Mouse (Mus musculus) embryo, embryonic 10 days (tissue): Measurements from ENCODE around the gene Aamp.
A peak's percentile ranks its signal among the peaks of the same experiment; 100 is the strongest.
"Not testable (repeated sequence)": the region's sequence is repeated elsewhere in the genome, so short reads cannot be mapped to it uniquely, and the experiment has no call there.

Experiments used
- DNase-seq: peaks from one replicate; pipeline ENCODE4 v3.0.0-alpha.2; 2015; ENCODE audit warnings: low spot score

Aamp gene

DNA sequence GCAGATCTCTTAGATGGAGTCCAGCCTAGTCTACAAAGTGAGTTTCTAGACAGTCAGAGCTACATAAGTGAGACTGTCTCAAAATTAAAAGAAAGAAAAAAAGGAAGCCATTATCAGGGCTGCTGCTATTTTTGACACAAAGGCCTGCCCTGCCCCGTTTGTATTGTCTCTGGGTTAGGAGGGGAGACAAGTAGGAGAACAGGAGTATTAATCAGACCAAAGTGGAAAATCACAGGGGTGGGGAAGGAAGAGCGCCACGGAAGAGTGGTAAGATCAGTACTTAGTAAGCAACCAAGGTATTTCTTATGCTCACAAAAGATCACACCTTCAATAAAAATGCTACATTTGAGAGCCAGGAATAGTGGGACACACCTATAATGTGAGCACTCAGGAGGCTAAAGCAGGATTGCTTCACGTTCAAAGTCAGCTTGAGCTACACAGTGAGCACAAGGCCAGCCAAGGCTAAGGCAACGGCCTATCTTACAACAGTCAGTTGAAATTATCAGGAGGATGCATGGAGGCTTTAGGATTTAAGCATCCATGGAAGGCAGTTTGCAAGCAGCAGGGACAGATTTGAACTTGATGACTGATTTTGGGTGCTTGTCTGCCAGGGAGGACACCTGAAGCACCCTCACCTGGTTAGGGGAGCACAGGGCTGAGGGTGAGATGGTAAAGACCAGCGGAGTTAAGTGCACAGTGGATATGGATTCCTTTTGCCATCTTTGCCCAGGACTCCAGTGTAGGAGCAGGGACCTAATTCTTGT is 16.0 kb upstream of the Aamp start:
- DNase-seq, result no peak

DNA sequence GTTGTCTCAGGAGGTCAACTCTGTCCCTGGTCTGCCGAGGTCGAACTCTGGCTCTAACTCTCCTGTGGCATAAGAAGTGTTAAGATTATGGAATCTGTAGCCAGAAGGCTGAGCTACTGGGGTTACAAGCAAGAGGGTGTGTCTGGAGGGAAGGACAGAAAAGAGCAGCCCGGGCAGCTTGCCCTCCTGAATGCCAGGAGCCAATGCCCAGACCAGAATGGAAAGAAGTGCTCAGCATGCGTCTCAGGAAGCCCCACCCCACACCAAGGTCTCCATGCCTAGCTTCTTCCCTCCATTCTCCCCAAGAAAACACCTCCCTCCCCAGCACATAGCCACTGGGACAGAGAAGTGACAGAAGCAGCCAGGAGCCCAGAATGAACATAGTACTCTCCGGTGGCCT is 14.5 kb upstream of the Aamp start:
- no peak for DNase-seq

DNA sequence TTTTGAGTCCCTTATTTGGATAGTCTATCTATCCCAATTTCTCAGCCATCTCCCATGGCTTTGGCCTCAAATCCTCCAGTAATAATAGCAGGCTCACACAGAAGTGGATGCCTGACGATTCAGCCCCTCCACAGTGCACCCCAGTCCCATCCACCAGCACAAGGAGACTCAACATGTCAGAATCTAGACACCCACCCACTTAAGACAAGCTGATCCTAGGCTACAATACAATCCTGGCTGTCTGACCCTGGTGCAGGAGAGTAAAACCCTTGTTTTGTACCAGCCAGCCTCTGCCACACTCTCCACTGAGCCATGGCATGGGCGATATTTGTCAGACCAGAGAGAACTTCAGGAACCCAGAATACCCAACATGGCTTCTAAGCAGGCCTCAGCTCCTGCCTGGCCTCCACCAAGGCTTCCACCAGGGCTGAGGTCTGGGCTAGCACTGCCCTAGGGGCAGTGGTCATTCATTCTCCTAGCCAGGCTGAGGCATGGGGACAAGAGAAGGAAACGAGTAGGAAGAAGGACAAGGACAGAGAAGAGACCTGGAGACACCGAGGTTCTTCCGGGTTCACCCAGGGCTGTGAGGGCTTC is 13.7 kb upstream of the Aamp start:
- DNase-seq, result no peak

DNA sequence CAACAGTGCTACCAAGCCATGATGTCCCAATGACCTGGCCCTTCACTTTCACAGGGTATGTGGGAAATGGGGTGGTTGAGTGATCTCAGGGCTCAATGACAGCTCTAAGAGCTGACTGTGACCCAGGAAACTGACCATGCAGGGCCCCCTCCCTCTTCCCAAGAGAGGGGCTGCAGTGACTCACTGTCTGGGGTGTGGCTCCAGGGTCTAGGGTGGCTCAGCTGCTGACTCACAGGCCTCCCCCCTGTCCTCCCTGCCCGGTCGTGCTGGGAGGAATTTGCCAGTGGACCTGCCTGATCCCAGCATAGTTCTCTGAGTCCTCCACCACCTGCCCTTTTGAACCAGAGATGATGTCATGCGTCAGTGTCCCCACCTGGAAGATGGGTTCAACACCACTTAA is 12.7 kb upstream of the Aamp start:
- no peak for DNase-seq

DNA sequence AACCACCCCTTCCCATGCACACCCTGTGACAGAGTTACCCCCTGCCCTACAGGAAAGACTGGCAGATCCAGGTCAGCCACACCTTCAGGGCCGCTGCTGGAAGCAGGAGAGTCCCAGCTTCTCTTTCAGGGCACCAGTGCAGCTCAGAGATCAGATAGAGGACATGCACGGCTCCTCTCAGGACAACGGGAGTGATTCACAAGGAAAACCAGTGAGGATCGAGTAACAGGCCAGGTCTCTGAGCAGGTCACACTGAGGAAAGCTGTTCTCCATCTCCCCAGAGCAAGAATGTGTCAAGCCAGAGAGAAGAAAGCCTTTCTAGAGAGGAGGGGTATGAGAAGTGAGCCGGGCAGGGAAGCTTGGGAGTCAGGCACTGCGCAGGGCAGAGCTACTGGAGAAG is 11.9 kb upstream of the Aamp start:
- DNase-seq, result no peak

DNA sequence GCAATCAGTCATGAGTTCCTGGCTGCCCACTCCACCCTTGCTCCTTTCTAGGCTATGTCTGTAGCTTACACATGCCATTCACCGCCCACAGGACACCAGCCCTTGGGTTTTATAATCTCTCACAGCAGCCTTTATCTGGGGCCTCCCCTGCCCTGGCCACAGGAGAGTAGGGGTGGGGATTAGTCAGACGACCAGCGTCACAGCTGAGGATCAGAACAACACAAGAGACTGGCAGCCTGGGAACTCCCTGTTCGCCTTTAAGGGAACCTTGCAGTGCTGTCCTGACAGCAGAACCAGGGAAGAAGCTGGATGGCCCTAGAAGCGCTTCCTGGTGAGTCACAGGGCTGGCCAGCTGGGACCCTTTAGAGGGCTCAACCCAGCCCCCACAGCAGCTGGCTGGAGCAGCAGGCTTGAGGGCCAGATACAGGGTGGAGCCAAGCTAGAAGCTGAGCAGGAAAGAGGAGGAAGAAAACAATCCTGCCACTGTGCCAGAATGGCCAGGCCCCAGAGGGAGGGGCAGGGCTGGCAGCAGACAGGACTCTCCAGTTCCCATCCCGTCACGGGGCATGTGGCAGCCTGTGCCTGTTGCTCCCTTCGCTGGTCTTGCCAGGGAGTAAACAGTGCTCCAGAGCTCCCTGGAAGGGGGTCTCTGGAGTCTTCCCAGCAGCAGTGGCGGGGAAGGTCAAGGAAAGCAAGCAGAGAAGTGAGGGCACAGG is 11.1 kb upstream of the Aamp start:
- DNase-seq, result peak; percentile 73

DNA sequence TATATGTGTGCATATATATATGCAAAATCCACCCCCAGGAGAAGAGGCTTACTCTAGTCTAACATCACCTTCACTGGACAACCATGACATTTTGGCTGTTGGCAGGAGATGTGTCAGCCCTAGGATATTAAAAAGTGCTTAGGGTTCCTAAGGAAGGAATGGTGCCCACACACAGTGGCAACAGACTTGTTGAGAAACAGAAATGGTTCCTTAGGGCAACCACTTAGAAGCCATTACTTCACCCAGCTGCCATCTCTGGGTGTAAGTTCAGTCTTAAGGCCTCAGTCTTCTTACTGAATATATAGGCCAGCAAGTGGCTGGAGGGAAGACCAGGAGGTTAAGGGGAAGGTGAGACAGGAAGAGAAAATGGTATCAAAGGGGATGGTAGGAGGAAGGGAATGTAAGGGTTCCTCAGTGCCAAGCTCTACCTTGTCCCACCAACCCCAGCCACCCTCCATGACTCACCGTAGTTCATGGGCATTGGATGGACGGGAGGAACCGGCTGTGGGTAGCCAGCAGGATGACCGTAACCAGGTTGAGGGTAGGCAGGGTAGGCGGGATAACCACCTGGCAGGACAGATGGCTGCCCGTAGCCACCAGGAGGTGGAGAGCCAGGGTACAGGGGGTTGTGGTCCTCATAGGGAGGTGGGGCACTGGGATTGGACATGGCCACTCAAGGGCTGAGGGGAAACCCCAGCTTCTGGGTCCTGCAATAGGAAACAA is 10.4 kb upstream of the Aamp start:
- no peak for DNase-seq

DNA sequence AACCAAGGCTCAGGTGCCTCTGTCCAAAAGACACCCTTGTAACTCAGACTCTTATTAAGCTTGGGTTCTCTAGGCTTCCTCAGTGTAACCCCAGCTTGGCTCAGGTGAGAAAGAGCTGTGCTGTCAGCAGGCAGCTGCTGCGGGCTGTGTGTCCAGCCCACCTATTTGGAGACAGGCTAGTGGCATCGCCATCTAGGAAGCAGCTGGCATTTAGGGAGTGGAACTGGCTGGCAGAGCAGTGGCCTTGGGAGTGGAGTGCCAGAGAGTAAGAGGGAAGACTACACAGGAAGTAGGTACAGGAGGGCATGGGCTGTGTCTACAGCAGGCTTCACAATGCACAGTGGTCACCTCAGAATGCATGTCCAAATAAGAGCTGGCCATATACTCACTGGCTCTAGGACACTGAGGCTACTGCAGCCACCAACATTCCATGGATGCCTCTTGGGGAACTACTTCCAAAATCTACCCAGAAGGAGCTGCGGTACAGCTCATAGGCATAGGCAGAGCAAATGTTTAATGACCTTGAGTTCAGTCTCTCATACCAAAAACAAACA is 9.6 kb upstream of the Aamp start:
- no peak for DNase-seq

DNA sequence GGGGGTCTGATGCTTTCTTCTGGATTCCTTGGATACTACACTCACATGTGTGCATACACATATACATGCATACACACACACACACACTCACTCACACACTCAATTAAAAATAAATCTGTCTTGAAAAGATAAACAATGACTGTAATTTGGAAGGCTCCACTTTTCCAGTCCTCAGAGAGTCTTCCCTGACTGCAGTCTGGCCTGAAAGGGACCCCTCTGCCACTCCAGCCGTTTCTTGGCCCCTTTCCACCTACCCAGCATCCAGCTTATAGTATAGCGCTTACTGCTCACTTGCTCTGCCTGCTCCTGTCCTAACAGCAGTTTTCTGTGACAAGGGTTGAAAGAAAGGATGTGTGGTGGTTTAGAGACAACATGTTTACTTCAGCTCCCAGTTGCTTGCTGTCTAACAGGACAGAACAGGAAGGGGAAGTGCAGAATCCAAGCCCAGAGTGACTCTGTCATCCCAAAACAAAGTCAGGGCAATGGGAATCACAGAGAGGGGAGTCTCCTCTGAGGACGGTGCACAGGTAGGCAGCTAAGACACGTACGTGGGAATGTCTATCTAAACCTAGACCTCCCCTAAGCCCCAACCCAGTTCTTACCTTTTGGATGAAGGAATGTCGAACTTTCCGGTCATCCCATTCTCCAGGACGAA is 8.9 kb upstream of the Aamp start:
- no peak for DNase-seq

DNA sequence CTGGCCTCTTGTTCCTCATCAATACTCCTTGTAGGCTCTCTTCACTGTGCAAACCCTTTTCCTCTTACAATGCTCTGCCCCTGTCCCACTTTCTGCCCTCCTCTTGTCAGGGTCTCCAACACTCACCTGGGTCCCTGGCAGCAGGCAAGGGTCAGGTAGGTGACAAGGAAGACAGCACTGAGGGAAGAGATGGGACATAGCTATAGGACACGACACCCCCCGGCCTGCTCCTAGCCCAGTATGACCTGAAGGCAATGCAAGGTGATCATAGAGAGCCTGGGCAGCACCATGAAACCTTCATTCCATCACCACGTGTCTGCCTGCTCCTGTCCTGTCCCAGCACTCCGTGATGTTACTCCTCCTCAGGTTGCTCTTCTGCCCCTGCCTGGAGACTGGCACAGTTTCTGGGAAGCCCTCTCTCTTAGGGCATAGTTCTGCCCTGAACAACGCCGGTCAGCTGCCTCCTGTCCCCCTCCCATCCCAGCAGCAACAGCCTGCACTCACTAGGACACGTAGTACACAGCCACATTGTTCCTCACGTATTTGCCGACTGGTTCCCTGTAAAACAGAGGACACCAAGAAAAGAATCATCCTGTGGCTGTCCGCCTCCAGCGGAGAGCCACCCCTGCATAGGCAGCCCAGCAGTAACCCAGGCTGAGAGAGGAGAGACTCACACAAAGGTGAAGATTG is 7.9 kb upstream of the Aamp start:
- DNase-seq, result no peak

DNA sequence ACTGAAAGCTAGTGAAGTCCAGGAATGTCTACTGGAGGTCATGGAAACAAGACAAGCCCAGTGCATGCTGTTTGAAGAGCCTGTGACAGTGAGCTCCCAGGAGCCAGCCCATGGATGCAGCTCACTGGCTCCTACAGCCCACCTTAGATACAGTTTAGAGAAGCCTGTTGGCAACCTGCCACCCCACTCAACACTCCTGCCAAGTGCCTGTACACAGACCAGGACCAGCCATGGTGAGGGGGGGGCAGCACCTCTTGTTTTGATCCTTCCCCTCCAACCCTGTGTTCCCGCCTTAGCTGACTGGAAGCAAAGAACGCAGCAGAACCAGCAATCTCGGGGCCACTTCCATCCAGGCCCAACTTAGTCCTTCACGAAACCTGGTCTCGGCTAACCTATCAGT is 5.6 kb upstream of the Aamp start:
- no peak for DNase-seq

DNA sequence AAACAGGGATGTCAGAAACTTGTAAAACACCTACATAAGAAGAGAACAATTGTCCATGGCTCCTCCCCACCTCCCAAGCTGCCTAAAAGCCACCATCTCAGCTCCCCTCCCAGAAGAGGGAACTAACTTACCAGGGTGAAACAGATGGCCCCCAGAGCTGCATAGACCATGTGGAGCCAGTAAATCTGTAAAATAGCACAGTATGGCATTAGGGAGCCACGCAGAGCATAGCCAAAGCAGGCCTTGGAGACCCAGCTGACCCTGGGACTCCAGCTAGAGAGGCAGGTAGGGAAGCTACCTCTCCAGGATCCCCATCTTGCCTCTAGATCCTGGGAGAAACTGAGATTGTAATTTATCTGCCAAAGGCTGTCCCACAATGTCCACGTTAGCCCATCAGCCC is 5.2 kb upstream of the Aamp start:
- DNase-seq, result no peak

DNA sequence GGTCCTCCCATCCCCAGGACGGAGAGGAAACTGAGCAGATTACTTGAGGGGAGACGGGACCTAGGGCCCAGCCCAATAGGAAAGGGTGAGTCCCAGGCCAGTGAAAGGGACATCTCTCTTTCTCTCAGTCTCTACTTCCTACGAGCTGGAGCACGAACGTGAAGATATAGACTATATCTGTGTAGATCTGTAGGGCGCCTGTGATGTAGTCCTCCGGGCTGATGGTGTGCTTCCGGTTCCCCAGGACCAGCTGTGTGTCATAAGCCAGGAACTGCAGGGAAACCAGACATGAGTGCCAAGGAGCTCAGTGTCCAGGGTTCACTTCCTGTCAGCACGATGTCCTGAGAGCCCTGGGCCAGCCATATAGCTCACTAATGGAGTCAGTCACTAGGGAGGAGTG is 4.7 kb upstream of the Aamp start:
- DNase-seq, result no peak

DNA sequence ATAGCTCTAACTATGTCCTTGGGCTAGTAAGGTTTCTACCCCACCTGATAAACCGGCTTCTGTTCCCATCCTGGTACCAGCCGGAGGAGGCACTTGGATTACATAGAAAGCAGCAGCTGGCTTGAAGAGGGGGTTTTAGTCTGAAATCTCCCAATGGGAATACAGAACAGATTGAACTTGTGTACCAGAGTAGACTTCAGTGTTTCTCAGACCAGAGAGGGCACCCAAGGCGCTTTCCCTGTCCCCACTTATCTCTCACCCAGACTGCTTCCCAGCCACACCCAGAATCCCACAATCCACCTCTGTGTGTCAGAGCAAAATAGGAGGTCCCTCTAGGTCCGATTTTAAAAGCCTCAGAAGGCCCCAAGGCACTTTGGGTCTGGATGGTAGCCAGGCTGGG is 3.8 kb upstream of the Aamp start:
- no peak for DNase-seq

DNA sequence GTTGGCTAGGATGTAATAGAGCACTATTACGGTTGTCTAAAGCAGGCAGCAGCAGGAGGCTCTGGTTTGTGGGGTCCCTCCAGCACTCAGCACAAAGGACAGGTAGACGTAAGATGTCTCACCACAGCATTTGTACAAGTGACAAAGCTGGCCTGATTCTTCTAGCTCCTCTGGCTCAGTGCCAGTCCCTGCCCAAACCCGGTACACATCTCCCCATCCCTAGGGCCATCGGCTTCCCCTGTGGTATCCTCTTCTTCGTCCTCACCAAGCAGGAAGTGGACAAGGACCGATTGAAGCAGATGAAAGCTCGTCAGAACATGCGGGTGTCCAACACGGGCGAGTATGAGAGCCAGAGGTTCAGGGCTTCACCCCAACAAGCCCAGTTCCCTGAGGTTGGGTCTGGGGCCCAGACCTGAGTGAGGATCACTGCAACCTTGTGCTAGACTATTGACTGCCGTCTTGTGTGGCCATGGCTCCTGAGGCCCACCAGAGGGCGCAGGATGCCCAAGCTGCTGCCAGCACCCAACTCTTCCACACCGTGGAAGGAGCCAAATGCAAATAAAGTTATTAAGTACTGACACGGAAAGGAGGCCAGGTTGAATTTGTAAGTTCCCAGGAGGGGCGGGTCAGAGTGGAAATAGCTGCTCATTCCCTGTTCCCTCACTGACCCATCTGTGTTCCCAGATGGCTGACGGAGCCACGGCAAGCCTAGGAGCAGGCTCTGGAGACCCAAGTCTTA is 2.5 kb upstream of the Aamp start:
- DNase-seq, result not testable (repeated sequence)

DNA sequence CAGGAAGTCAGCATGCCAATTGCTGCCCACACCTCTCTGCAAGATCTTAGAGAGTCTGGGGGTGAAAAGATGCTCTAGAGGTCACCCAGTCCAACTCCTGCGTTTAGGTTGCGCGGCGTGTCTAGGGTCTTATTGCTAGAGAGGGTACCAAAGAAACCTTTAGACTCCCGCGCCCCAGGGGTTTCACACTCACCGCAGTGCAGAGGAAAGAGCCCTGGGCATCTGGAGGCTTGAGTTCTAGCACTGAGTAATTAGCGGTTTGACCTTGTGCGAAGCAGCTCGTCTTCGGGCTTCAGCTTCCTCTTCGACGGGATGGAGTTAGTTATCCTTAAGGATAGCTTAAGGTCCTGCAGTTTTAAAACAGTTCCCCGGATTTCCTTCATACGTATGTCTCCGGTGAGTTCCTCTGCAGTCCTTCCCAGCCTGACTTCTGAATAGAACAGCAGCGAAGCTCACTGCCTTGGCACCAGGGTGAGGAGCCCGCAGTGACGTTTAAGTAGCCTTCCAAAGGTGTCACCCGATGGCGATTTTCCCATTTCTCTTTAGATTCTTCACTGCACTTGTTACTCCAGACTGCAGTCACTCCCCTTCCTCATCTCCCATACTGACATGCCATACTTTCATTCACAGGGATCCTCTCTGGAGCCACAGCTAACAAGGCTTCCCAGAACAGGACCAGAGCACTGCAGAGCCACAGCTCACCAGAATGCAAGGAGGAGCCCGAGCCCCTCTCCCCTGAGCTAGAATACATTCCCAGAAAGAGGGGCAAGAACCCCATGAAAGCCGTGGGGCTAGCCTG is 873 bp upstream of the Aamp start:
- no peak for DNase-seq

DNA sequence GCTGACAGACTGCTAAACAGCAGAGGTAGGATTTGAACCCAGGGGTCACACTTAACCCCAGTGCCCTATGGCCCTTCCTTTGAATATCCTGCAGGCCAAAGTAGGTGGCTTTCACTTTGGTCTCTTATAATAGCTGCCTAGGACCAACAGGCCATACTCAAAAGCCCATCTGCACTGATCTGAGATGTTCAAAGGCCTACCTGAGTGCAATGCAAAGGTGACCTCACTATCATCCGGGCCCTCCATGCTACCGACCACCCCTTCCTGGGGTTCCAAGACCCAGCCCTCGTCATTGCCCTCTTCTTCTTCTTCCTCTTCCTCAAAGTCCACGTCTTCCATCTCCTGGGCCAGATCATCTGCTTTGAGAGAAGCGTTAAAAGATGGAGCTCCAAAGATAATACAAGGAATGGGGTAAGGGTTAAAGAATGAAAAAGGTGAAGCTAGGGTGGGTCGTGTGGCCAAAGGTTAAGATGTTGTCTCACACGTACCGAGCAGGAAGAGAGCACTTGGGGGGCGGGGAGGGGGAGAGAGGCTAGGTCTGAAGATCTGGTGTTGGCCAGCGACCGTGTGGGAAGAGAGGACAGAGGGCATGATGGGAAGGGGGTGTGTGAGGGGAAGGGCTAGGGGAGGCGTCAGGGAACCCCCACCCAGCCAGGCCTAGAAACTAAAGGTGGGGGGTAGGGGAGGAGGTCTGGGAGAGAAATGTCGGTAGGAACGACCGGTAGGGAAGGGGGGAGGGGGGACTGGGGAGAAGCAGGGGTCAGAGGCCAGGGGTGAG is 663 bp downstream of the Aamp start:
- peak; percentile 65 for DNase-seq

DNA sequence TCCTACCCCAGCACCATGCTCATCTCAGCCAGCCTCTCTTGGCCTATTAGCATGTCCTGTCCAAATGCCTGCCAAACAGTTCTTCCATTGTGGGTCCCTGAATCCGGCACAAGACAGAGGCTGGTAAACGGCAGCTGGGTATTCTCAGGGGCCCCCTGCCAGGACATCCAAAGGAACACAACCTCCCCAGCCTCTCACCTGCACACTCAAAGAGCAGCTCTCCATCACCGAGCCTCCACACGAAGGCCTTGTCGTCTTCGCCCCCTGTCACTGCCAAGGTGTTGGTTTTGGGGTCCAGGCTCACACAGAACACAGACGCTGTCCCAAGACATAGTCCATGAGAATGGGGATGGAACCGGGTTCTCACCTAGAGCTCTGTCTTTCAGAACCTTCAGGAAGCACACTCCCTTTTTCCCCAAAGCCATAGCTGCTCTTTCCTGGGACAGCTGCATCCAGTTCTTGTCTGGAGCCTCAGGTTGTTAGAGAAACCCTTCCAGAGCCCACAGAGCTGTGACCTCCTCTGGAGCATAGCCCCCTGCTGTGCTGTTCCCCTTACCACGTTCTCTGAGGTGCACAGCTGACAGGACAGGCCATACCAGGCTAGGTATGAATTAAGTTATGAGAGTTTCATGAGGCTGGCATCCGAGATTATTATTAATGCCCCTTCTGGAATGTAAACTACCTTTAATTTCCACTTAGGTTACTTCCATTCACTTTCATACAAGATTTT is 1.5 kb downstream of the Aamp start:
- no peak for DNase-seq
